Mouse (Mus musculus) neural tube, postnatal 0 days (tissue): ENCODE data around the gene Rbm11. TPM values are rescaled to one million over a fixed set of nuclear protein-coding genes. Genes with fewer than 3 reads are reported as not detected.

Experiments used
- polyA plus RNA-seq: library from polyadenylated mRNA; unstranded; fragments of >200 nt; fragmentation: Nextera tagmentation; extraction: Ambion mirVana; gene quantifications from 2 replicates; pipeline ENCODE4 v1.2.1, GENCODE M21; 2015

Gene Rbm11
- 6.4 and 8.6 TPM in 2 replicates for polyA plus RNA-seq

DNA sequence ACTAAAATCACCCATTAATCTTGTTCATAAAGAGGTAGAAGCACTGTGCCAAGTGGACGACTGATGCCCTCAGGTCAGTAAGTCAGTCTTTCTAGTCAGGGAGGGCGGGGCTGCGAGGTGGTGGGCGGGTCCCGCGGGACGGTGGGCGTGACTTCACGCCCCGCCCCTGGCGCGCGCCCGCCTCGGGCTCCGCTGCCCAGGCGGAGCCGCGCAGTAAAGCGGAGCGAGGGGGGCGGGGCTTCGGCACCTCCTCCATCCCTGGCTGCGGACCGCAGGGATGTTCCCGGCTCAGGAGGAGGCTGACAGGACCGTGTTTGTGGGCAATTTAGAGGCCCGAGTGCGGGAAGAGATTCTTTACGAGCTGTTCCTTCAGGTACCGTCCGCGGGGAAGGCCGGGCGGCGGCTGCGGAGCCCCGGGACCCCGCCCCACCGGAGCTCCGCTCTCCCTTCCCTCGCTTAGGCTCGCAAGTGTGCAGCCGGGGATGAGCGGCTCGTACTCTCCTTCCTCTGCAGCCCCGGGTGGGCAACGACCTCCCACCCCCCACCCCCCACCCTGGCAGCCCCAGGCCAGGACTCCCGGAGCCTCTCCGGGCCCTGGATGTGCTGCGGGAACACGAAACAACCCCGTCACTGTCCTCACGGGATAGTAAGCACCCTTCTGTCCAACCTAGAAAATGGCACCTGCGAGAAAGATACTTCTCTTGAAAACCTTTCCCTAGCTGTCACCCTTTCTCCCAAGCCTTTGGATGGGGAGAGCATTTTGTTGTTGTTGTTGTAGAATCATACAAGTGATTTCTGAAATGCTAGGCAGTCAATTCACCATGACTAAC is at the start of gene Rbm11:
TSS of gene Rbm11 (plus strand) at position 174 of the 830 bp plus-strand sequence.

DNA sequence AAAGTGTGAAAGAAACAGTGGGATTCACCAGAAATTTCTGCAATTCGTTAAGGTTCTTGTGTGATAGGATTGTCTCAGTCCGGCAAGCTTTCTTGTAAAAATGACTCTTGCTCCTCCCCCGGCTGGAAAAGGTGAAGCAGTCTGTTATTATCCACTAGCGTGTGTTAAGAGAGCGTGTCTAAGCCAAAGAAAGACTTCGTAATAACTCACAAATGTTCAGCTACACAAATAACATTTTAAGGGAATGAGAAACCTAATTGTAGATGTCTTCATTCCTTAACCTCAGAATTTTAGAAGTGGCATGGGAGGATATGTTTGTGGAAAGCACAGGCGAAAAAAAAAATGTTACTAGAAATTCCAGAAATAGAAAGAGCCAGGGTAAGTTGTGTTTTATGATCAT is 6.7 kb upstream of the Rbm11 start, which contains the start of gene Lipi:
TSS of gene Lipi (minus strand) at position 101 of the 400 bp plus-strand sequence.

Other genes with a start within 250 kb of the Rbm11 start
- gene Lipi, start 6.8 kb upstream of the Rbm11 start, polyA plus RNA-seq = not detected in 2 replicates
- 35.6 and 35.7 TPM in 2 replicates for gene Hspa13, start 174.3 kb downstream of the Rbm11 start, polyA plus RNA-seq